Mouse (Mus musculus) left cerebral cortex, postnatal 36 days (tissue): ENCODE results near the gene Wwc1. TPM values are rescaled to one million over a fixed set of nuclear protein-coding genes. Genes with fewer than 3 reads are reported as not detected.

Experiments used
- DNase-seq, 2 experiments: peaks; one replicate each; pipeline ENCODE4 v3.0.0; 2021 to 2022; ENCODE audit warnings: low spot score in 2 of 2, mixed read lengths in 1 of 2
- intact Hi-C: fragments of 180-260 bp; cut with DNase I; formaldehyde crosslinking; loops from one replicate; pipeline ENCODE4 v1.15.1; 2025
- total RNA-seq, 2 experiments: library from RNA; stranded (reverse); gene quantifications; 2 replicates each; pipeline ENCODE4 v1.2.3; 2021

The Wwc1 gene
- total RNA-seq, 2 experiments from 2014 or later: 124 to 144 TPM

DNA sequence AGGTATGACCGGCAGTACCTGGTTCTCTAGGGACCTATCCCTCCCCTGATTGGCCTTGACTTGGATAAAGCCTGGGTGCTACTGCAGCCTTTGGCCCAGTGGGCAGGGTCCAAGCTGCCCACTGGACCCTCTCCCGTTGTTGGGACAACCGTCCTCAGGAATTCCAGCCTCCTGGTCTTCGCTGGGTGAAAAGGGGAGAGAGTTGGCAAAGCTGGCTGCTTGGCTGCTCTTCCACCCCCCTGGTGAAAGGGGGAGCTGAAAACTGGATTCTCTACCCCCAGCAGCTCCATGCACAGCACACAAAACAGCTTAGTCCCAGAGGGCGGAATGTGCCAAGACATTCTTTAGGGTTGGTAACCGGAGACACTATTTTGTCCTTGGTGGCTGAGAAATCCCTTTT is 3.8 kb downstream of the Wwc1 start:
- intact Hi-C loops: no loop called here
- DNase-seq: no peak

DNA sequence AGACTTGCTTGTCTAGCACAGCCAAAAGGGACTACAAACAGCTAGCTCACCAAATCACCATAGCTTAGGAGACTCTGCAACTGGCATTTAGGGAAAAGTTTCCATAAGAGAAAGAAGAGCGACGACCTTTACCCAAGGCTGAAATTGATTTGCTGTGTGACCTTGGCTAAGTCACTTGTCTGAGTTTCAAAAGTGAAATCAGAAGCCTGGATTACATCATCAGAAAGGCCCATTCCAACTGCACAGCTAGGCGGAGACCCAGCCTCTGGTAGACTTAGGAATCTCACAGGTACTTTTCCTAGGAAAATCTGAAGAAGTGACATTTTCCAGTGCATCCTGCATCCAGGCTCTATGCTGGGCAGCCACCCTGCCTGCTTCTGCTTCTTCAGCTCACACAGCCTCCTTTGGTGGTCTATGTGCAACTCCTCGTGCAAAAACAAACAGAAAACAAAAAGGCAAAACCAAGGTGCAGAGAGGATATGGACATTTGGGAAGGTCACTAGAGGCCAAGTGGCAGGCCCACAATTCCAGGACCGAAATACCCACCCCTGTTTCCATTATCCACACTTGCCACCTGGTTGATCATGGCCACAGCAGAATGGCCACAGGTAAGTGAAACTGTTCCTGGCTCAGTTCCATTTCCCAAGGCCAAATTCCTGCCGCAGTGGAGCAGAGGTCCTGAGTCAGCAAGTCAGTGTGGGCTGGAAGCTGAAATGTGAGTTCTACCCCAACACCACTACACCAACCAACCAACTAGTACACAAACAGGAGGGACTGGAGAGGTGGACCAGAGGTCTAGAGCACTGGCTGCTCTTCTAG is 5.5 kb downstream of the Wwc1 start:
- no peak for DNase-seq
- intact Hi-C loops: no loop called here

DNA sequence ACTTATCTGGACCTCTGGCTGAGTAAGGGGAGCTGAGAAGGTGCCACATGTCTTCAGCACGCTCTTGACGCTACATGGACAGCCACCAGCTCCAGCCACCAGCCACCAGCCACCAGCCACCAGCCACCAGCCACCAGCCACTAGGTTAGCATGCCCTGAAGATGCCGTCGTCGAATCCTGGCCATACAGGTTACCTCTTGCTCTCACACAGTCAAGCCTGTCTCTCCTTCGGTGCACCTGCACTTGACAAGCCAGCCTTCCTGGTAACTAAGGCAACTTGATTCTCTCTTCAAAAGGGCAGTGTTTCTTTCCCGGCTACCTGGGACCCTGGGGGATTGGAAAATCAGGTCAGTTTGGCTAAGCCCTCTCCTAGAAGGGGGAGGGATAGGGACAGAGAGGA is 7.2 kb downstream of the Wwc1 start:
- DNase-seq: no peak
- intact Hi-C loops: no loop called here

DNA sequence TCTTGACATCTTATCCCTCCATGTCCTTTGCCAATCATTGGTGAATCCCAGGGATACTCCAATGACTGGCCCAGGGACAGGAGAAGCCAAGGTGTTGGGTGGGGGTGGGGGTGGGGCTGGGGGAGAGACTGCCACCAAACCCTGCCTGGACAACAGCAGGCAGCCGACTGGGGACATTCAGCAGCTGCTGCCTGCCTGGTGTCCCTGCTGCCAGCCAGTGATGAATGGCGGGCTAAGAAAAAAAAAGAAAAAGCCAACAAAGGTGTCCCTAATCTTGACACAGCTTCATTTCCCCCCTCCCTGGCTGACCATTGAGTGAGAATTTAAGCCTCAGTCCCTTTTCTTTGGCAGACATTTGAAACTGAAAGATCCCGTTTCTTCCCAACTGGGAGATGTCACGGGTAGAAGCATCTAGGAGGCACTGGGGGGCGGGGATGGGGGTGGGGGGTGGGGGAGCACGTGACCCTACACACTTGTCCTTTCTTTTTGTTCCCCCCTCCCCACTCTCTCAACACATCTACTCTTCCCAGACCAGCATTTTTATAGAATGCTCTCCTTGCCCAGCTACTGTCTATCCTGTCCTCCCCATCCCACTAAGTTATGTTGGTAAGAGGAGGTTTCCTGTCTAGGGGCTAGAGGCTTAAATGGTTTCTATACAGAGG is 7.9 kb downstream of the Wwc1 start:
- intact Hi-C loops: no loop called here
- DNase-seq: no peak

DNA sequence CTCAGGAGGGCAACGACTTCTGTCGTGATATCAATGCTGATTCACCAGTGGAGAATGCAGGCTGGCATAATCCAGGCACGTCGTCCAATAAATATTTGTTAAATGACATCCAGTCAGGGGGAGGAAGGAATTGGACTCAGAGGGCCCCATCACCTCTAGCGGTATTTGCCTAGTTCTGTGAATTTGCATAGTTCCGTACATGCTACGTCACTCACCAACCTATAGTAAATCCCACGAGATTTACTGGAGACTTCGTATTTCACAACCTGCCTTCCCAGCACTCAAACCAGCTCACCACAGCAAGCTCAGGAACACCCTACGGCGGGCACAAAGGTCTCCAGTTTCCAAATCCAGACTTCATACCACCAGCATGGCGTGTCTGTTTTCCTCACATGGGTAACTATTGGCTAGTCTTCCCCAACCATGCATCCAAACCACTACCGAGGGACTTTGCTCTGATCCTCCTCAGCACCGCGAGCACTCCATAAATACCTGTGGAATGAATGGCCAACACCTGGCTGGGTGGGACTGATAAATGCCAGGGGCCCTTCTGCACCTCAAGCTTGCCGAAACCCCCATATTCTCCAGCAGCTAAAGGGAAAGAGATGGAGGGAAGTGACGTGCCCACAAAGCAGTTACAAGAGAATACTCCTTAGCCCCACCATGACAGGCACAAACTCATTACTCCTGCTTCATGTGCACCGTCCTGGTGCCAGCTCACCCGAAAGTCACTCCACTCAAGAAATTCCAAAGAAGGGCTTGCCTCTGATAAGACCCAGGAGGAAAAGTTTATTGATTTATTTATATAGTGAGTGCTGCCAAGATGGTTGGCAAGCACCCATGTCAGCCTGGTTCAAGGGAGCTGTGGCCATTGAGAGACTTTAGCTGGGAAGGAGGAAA is 9.3 kb downstream of the Wwc1 start:
- intact Hi-C loops: no loop called here
- DNase-seq: no peak

DNA sequence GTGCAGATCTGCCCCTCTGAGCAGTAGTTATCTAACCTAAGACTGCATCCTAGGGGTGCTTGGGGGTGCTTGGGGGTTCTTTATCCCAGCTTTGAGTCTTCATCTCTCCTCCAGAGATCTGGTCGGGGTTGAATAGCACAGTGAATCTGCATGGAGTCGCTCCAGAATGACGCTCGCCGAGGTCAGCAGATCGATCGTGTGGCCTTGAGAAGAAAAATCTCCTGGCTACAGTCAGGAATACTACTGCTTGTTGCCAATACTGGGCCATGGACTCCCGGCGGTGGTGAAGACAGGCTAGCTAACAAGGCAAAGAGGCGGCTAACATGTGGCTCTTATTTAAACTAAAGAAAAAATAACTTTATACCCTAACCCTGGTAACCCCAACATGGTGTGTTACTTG is 12.0 kb downstream of the Wwc1 start:
- DNase-seq: no peak
- intact Hi-C loops: no loop called here

DNA sequence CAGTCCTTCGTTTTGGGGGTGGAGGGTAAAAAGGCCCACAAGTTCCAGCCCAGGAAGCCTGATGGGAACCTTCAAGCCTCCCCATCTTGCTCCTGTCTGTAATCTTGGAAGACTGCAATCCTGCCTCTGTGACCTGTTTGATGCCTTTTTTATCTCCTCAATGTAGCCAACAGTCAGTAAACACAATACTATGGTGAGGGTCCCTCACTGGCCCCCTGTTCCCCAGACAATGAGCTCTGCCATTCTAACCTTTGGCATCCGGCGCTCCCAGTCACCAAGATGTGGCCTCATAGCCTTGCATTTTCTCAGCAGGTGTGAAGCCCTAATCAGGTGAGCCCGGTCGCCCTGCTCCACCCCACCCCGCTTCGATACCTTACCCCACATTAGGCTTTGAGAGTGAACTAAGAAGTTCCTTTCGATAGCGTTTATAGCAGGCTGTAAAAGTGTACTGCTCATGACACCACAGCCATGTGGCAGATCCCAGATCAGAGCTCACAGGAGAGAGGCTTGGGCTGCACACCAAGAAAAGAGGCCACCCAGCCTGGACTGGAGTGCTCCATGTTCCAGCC is 16.3 kb downstream of the Wwc1 start:
- intact Hi-C loops: no loop called here
- no peak for DNase-seq

DNA sequence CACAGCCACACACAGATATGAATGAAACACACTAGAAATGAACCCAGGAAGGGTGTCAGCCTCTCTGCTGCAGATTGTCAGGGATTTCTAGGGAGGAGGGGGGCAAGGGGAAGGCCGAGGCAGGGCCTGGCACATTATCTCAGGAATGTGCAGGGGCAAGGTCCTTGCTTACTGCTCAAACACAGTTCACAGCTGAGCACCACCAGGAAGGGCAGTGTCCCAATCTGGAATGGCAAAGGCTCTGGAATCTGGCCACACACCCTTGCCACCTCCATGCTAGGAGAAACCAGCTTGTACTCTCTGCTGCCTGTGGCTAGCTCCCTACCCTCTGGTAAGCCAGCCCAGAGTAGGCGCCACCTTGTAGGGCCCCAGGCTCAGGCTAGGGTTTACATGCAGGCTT is 16.8 kb downstream of the Wwc1 start:
- DNase-seq: no peak
- intact Hi-C loops: no loop called here

DNA sequence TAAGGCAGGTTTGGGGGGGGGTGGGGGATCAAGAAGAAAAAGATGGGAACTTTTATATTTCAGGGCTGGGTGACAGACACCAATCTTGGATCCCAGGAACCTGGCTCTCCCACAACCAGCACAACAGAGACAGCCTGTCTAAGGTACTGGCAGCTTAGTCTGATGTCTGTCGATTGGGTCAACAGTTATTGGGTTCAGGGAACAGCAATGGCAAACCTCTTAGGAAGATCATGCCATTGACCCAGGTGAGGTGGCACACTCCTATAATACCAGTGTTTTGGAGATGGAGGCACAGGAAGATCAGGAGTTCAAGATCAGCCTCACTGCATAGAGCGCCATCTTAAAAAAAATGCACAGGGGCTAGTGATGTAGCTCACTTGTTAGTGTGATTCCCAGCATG is 17.9 kb downstream of the Wwc1 start:
- no peak for DNase-seq
- intact Hi-C loops: no loop called here

DNA sequence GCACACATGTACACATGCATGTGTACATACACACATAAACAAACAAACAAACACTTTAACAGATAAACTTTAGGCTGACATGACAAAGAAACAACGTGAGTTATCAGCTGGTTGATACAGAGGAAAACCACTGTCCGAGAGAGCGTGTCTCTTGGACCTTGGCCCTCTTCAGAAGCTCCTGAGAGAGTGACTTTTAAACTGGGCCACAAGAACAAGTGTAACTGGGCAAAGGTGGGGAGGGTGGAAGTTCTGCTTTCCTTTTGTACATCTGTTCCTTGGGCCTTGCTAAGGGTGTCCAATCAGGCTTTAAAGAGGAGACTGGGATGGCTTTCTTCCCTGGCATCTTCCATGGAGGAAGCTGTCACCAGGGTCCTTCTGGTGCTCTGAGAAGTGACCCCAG is 21.1 kb downstream of the Wwc1 start:
- DNase-seq: no peak
- intact Hi-C loops: no loop called here

DNA sequence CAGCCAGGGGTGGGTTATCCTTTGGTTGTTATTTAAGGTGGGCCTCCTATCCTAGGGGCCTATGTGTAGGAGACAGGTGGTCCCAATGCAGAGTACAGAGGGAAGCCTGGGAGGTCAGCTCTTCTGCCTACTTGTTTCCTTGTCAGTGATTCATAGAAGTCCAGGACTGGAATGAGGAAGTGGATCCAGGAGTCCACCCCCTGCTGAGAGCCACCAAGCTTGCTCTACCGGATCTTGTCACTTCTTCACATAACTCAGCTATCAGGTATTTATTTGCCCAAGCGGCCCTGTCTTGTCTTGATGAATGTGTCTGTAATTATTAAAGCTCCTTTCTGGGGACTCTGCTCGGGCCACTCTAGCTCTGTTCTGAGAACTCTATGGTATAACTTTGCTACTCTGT is 24.8 kb downstream of the Wwc1 start:
- intact Hi-C loops: no loop called here

DNA sequence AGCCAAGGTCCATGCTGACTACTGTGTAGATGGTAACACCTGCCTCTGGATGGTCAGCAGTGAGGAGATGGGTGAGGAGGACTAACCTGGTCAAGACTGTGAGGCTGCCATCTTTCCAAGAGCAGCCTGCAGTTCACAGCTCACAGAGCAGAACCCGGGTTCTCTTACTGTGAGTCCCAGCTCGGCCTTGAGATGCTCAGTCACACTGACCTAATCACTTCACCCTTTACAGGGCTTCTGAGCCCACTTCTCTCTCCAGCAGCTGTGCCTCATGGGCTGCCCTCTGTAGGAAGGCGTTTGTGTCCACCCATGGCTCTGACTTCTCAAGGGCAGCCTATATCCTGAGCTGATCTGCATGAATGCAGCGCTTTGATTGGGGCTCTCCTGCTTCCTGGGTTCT is 27.1 kb downstream of the Wwc1 start:
- intact Hi-C loops: no loop called here
- DNase-seq: no peak

More for the DNA sequence above, 24.8 kb downstream of the Wwc1 start:
- DNase-seq: no peak

DNA sequence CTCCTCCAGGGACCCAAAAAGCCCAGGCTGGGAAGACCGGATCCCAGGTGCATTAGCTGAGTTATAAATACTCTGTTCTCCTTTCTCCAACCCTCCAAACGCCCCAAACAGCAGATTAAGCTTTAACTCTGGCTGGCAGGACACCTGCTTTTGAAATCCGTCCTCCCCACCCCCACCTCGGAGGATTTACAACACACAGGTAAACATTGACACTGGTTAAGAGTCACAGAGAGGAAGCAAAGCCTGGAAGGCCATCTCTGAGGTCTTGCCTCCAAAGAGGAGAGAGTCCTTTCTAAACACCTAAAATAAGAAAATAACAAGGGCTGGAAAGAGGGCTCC is 28.6 kb downstream of the Wwc1 start:
- DNase-seq: no peak
- intact Hi-C loops: no loop called here

DNA sequence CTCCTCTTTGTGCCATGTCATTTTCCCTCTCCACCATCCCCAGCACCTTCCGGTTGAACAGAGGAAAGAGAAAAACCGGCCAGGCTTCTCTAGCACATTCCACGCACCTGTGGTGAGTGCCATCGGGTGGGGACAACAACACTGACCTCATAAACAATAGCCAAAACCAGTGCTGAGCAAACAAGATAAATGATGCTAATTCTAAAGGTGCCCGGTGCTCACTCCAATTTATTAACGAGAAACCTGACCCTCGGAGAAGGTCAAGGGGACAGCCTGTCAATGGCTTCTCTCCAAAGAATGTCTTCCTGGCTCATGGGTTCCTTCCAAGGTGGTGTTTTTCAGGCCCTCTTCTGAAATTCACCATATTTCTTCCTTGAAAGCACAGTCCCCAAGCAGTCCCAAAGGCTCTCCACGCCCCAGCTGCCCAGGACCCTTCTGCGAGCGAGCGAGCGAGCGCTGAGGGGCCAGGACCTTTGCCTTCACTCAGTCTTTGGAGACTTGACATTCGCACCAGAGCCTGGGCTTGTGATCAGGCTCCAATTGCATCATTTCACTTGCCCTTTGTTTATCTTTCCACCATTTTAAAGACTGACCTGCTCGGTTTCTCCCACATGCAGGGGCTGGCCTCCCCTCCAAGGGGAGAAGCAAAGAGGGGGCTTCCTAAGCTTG is 29.1 kb downstream of the Wwc1 start:
- no peak for DNase-seq
- intact Hi-C loops: no loop called here

DNA sequence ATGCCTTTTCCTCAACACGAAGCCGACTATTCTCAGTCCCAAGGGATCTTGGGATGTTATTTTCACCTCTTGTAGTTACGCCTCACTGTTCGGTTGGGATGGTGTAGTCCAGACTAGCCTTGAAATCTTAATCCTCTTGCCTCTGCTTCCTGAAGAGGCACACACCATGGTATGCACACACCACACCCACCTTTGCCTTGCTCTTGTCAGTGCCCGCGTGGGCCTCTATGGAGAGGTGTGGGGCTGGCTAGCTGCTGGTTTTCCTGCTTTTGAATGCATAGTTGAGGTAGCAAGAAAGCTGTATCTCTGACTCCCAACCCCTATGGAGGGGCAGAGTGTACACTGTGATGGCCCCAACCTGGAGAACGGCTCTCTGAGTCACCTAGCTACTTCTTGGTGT is 29.9 kb downstream of the Wwc1 start:
- intact Hi-C loops: no loop called here

DNA sequence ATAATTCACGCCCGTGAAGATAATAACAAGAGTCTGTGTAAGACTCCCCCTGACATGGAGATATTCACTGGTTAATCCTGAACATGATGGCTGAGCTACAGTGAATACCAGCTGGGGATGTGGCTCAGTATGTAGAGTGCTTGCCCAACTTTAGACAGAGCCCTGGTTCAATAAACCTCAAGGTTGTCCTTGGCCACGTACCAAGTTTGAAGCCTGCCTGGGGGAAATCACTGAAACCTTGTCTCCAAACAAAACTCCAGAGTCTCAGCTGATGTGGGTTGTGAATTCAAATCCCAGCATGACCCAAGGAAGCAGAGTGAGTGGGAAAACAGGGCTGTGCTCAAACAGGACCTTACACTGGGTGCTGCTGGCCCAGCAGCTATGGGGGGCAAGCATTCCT is 30.3 kb downstream of the Wwc1 start:
- no peak for DNase-seq
- intact Hi-C loops: no loop called here

More for the DNA sequence above, 29.9 kb downstream of the Wwc1 start:
- DNase-seq: no peak

DNA sequence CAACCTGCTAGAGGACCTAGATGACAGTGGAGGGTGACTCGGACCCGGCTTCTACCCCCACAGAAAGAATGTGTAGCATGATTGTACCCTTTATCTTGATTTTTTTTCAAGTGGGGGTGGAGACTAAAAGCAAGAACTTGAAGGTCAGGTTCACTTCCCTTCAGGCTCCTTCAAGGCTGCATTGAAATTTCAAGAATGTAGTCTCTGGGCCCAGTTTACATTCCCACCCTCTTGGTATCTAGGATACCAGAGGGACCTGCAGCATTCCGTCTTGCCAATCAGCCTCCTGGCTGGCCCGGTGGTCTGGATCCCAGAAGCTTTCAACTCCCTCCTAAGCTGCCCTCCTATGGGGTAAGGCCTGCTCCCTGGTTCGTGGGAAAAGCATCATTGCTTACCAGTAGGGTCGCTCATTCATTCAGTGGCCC is 31.9 kb downstream of the Wwc1 start:
- intact Hi-C loops: no loop called here
- no peak for DNase-seq

DNA sequence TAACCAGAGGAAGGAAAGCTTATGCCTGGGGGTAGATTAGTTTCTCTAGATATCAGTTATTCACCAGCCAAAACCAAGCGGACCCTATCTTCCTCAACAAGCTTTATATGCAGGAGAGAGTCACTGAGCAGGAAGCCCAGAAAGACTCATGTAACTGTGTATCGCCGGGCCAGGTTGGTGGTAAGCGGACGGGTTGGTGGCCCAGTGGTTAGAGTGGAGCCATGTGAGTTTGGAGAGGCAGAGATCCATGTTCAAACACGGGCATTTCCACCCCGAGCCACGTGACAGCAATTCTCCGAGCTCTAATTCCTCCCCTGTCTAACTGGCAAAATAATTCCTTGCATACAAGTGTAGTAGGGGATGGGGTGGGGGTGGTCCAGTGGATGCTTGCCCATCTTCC is 32.4 kb downstream of the Wwc1 start:
- DNase-seq: no peak
- intact Hi-C loops: no loop called here

DNA sequence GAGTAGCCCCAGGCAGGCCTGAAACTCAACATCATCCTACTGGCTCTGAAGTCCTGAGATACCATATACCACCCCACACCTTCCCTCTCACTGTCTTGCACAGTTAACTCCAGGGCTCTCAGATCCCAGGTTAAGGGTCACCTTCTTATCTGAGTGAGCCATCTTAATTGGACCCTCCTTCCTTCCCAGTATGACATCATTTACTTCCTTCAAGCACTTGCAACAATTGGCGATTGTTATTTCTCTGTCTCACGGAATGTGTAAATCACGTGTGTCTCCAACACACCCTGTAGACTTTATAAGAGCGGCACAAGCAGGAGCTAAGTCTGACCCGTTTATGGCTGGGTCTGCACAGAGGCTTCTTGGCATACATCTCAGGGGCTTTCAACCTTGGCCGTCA is 35.1 kb downstream of the Wwc1 start:
- intact Hi-C loops: no loop called here
- DNase-seq: no peak

DNA sequence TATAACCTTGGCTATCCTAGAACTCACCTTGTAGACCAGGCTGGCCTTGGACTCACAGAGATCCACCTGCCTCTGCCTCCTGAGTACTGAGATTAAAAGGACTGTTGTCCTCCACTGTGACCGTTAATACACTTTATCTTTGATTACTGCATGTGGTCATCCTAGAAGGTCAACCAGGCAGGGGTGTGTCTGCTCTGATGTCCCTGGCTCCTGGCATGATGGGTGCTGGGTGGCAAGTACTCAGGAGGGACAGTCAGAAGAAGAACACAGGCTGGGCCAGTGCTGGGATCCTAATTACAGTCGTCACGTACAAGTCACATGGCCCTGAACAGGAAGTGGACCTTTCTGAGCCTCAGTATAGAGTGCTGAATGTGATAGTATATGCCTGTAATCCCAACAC is 38.7 kb downstream of the Wwc1 start:
- DNase-seq: no peak
- intact Hi-C loops: no loop called here
